In the genomic region with DNA sequence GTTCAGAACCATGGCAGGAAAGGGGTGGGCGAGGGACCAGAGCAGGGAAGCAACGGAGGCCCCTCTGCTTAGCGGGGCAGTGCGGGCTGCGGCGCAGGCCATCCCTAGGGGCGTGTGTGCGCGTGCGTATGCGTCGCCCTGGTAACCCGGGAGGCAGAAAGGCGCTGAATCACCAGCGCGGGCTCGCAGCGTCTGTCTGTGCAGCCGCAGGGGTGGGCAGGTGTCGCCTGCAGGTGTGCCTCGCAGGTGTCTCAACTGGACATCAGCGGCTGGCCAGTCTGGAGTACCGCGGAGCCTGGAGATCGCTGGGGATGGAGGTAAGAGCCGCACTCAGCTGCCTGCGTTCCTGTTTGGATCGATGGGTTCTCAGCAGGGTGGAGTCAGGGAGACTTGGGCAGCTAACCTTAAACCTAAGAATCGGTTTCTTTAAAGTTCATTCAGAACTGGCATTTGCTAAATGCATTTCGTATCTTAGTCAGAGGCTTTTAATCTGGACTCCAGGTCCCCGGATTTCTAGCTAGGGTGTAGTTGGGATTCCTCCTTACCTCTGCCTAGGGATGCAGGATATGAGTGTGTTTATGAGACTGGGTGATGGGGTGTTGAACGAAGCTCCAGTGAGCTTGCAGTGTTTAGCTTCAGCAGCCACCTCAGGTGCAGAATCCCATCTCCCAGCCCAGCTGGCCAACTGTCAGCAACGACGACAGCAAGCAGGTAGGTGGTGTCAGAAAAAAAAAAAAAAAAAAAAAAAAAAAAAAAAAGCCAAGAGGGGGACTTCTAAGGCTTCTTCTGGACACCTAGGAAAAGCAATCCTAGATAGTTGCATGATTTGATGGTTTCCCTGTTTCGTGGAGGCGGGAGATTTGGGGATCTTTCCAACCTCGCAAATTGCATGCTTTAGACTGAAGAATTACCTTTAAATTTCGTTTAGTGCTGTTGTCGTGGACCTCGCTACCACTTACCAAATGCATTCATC, we compare ENCODE assay signal across 7 mouse cellular contexts. TPM values are rescaled to one million over a fixed set of nuclear protein-coding genes. Genes with fewer than 3 reads are reported as not detected.
A peak's percentile ranks its signal among the peaks of the same experiment; 100 is the strongest.
DNase-seq lines count a peak whose midpoint lies in the region; ATAC-seq lines count a peak whose summit lies in the region.

Gene D130043K22Rik (plus strand): TSS at position 153 of the 973 bp plus-strand sequence.

- peak within 1 kb of the TSS; percentile 46 for H3K4me3 ChIP-seq in embryonic facial prominence, embryonic 14.5 days (ENCODE audit: low read depth, low read length)
- peak within 1 kb of the TSS; percentile 60 for H3K4me3 ChIP-seq in hindbrain, embryonic 10.5 days
- peak within 1 kb of the TSS; percentile 38 for H3K4me3 ChIP-seq in stomach, embryonic 15.5 days (replicated peaks)

- peaks cover 13% of the 10 kb centered on the region for H3K36me3 ChIP-seq in embryonic facial prominence, embryonic 14.5 days (ENCODE audit: control insufficient read depth, insufficient read depth, low read length)
- peaks cover 24% of the 10 kb centered on the region for H3K36me3 ChIP-seq in hindbrain, embryonic 10.5 days
- H3K36me3 ChIP-seq in stomach, embryonic 15.5 days, result 0 out of 2 replicates have a peak, but pooled peaks cover 7% of the 10 kb centered on the region

- H3K4me2 ChIP-seq in embryonic facial prominence, embryonic 14.5 days (ENCODE audit: low read depth, low read length), result peak within 1 kb of the TSS; percentile 86
- H3K4me2 ChIP-seq in stomach, embryonic 15.5 days, result peak within 1 kb of the TSS; percentile 75

- no peaks in the 10 kb centered on the region for H3K9me3 ChIP-seq in embryonic facial prominence, embryonic 14.5 days (ENCODE audit: control insufficient read depth, low read length)
- H3K9me3 ChIP-seq in hindbrain, embryonic 10.5 days, result no peaks in the 10 kb centered on the region
- H3K9me3 ChIP-seq in stomach, embryonic 15.5 days, result no peaks in the 10 kb centered on the region

- peaks cover 6% of the 10 kb centered on the region; the same call in 1 of the 2 replicates for H3K4me1 ChIP-seq in embryonic facial prominence, embryonic 14.5 days (ENCODE audit: control insufficient read depth, insufficient read depth, low read length)
- peaks cover 13% of the 10 kb centered on the region for H3K4me1 ChIP-seq in hindbrain, embryonic 10.5 days (replicated peaks)
- H3K4me1 ChIP-seq in stomach, embryonic 15.5 days, result 0 out of 2 replicates have a peak, but pooled peaks cover 6% of the 10 kb centered on the region

- no peak within 1 kb of the TSS for H3K27ac ChIP-seq in embryonic facial prominence, embryonic 14.5 days (replicated peaks; ENCODE audit: low read depth, low read length)
- H3K27ac ChIP-seq in hindbrain, embryonic 10.5 days, result peak within 1 kb of the TSS; percentile 54
- no peak within 1 kb of the TSS for H3K27ac ChIP-seq in stomach, embryonic 15.5 days

- peak within 1 kb of the TSS; percentile 57 for H3K9ac ChIP-seq in embryonic facial prominence, embryonic 14.5 days (ENCODE audit: low read depth, low read length)
- H3K9ac ChIP-seq in stomach, embryonic 15.5 days, result no peak within 1 kb of the TSS

- peak; percentile 58 for DNase-seq in R1 (ENCODE audit: low read depth, low spot score)
- peak; percentile 79 for DNase-seq in adrenal gland, postnatal 25 days
- peak; percentile 67 for DNase-seq in embryonic facial prominence, embryonic 14.5 days (ENCODE audit: low spot score)
- peak; percentile 73 for DNase-seq in hindbrain, embryonic 10.5 days (ENCODE audit: low spot score)
- peak; percentile 18 to 74 for DNase-seq in left cerebral cortex, adult 9 months (ENCODE audit: low spot score in 2 of 2)
- DNase-seq in mesoderm, embryonic 11.5 days (ENCODE audit: low read depth, low spot score), result peak; percentile 69

- no peaks in the 10 kb centered on the region for H3K27me3 ChIP-seq in embryonic facial prominence, embryonic 14.5 days (replicated peaks; ENCODE audit: control insufficient read depth, insufficient read depth, low read length)
- H3K27me3 ChIP-seq in hindbrain, embryonic 10.5 days (ENCODE audit: insufficient read depth, poor library complexity, severe bottlenecking), result no peaks in the 10 kb centered on the region
- H3K27me3 ChIP-seq in stomach, embryonic 15.5 days (replicated peaks), result no peaks in the 10 kb centered on the region

- peak; percentile 92 for ATAC-seq in embryonic facial prominence, embryonic 14.5 days (ENCODE audit: low read depth)
- ATAC-seq in stomach, embryonic 15.5 days (ENCODE audit: insufficient read depth, low FRiP score, low read depth), result peak; percentile 81; the same call in 1 of the 2 replicates

- WGBS in embryonic facial prominence, embryonic 14.5 days, result 14% methylated on average over 40 of the region's 40 CpGs
- 12% methylated on average over 40 of the region's 40 CpGs for WGBS in hindbrain, embryonic 10.5 days
- 13% methylated on average over 40 of the region's 40 CpGs for WGBS in stomach, embryonic 15.5 days

RNA-seq across cellular contexts. Expression of gene D130043K22Rik, which starts in this region (rescaled TPM):
- 0.52 and 0.76 TPM in 2 replicates for total RNA-seq in adrenal gland, postnatal 25 days (2021)
- polyA plus RNA-seq in embryonic facial prominence, embryonic 14.5 days (2014; fragmentation: Nextera tagmentation; extraction: Ambion mirVana), result 1.1 and 1.6 TPM in 2 replicates
- 0.60 and 0.78 TPM in 2 replicates for polyA plus RNA-seq in hindbrain, embryonic 10.5 days (2016; fragmentation: Nextera tagmentation; extraction: Ambion mirVana)
- polyA plus RNA-seq in stomach, embryonic 15.5 days (2015; fragmentation: Nextera tagmentation; extraction: Ambion mirVana), result 0.51 and 0.79 TPM in 2 replicates

Comparison
In these comparisons a context has a peak if more than half of its experiments do, and no peak if none do; other contexts are left out.
1. Peak in DNase-seq in adrenal gland, postnatal 25 days; RNA of the gene not detected or under 1 TPM.
2. Peak in DNase-seq, H3K4me3 ChIP-seq and H3K27ac ChIP-seq in hindbrain, embryonic 10.5 days; RNA of the gene not detected or under 1 TPM.
3. Peak in ATAC-seq, H3K4me3 ChIP-seq and H3K4me2 ChIP-seq in stomach, embryonic 15.5 days; RNA of the gene not detected or under 1 TPM.